Mouse (Mus musculus): ENCODE measurements around the gene Cebpb.

DNA sequence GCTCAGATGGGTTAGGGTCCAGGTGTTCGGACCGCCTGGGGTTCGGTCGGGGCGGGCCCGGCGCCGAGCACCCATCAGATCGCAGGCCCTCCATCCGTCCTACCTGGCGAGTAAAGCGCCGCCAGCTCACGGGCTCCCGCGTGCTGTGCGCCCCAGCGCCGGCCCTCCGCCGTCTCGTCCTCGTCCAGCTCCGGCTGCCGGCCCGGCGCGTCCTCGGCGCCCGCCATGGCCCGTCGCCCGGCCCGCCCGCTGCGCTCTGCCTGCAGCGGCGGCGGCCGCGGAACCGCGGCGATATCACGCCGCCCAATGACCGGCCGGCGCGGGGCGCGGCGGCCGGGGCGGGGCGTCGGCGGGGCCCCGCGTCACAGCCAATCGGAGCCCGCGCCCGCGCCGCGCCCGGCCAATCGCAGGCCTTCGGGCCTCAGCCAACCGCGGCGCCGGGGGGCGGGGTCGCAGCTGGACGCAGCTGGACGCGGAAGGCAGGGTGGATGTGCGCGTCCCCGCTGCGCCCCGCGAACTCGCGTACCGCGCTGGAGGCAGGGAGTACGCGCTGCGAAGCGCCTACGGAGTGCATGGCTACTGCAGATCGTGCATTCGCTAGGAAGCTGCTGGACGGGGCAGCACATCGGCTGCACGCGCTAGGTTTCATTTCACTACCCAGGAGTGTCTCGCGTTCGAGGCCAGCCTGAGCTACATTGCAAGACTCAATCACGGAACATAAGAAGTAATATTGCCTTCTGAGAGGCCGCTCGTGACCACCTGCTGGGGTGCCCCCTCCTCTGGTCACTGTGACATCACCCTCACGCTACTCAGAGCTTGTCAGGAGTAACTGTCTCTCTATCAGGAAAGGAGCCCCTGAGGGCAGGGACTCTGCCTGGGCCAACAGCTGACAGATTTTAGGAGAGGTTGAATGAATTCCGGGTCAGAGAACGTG, 27.2 kb upstream of the Cebpb start, which contains the start of gene Gm20431:
- TF ChIP-seq EP300 (IDR thresholded peaks at IDR 0.05; ENCODE audit: low read depth in 1 of 2, low read length in 2 of 2) = no peak
- TF ChIP-seq POLR2A (IDR thresholded peaks at IDR 0.05; ENCODE audit: control insufficient read depth in 1 of 2, insufficient read depth in 1 of 2, low read depth in 1 of 2, low read length in 2 of 2, poor library complexity in 1 of 2) = peak; percentile 85 to 89
- TF ChIP-seq E2F4 (IDR thresholded peaks at IDR 0.05; ENCODE audit: borderline replicate concordance, low read depth, low read length) = no peak
- TF ChIP-seq CTCF (IDR thresholded peaks at IDR 0.05 in 2 of 3, conservative IDR thresholded peaks at IDR 0.05 in 1 of 3; ENCODE audit: control insufficient read depth in 1 of 3, insufficient read depth in 1 of 3, low read depth in 2 of 3, low read length in 3 of 3, poor library complexity in 1 of 3, severe bottlenecking in 1 of 3) = no peak
- TF ChIP-seq NRF1 (IDR thresholded peaks at IDR 0.05; ENCODE audit: insufficient read depth, low read depth, low read length, poor library complexity, severe bottlenecking) = peak; percentile 48; the same call in 1 of the 2 replicates
- peak; percentile 18 for TF ChIP-seq MAX (IDR thresholded peaks at IDR 0.05; ENCODE audit: low read length)

Measured in MEL (cell line).